Mouse (Mus musculus) midbrain, postnatal 0 days (tissue): ENCODE measurements around the gene Sh2d5. TPM values are rescaled to one million over a fixed set of nuclear protein-coding genes. Genes with fewer than 3 reads are reported as not detected.

ENCODE experiments used
- ATAC-seq: fragments of 200-750 bp; cut with Nextera tagmentation; 2 replicates; pipeline ENCODE4 v1.8.0; 2017; ENCODE audit warnings: moderate number of reproducible peaks, mild to moderate bottlenecking, moderate TSS enrichment, moderate library complexity; ENCODE audit not compliant: low FRiP score
- DNase-seq: peaks from one replicate; pipeline ENCODE4 v3.0.0-alpha.2; 2015; ENCODE audit warnings: low spot score
- H3K27ac ChIP-seq: fragments of 300-500 bp; sonication (generic); 2 replicates; pipeline ENCODE4 v1.5.1; 2014; ENCODE audit warnings: low read depth, mild to moderate bottlenecking, low read length, mixed read lengths
- H3K27me3 ChIP-seq: fragments of 300-500 bp; sonication (generic); 2 replicates; pipeline ENCODE4 v1.6.1; 2014; ENCODE audit warnings: low read length, control low read depth, mixed read lengths; ENCODE audit not compliant: insufficient read depth
- H3K36me3 ChIP-seq: fragments of 300-500 bp; sonication (generic); 2 replicates; pipeline ENCODE4 v1.6.1; 2014; ENCODE audit warnings: low read length, control low read depth, mixed read lengths; ENCODE audit not compliant: insufficient read depth
- H3K4me1 ChIP-seq: fragments of 300-500 bp; sonication (generic); 2 replicates; pipeline ENCODE4 v1.6.1; 2014; ENCODE audit warnings: mild to moderate bottlenecking, control low read depth, antibody characterized with exemption, low read length, mixed read lengths; ENCODE audit not compliant: insufficient read depth
- H3K4me2 ChIP-seq: fragments of 300-500 bp; sonication (generic); 2 replicates; pipeline ENCODE4 v1.6.1; 2014; ENCODE audit warnings: low read depth, mild to moderate bottlenecking, low read length, mixed read lengths; ENCODE audit not compliant: poor library complexity, severe bottlenecking
- H3K4me3 ChIP-seq: fragments of 300-500 bp; sonication (generic); 2 replicates; pipeline ENCODE4 v1.5.1; 2014; ENCODE audit warnings: low read depth, mild to moderate bottlenecking, low read length, moderate library complexity
- H3K9ac ChIP-seq: fragments of 300-500 bp; sonication (generic); replicated peaks from 2 replicates; pipeline ENCODE4 v1.6.1; 2014; ENCODE audit warnings: mild to moderate bottlenecking, low read length, moderate library complexity, mixed read lengths; ENCODE audit not compliant: poor library complexity, severe bottlenecking
- H3K9me3 ChIP-seq: fragments of 300-500 bp; sonication (generic); 2 replicates; pipeline ENCODE4 v1.6.1; 2016; ENCODE audit warnings: low read length, control low read depth
- CTCF ChIP-seq: IDR thresholded peaks from 2 replicates; pipeline ENCODE4 v1.5.1; 2016; ENCODE audit warnings: antibody characterized with exemption, mild to moderate bottlenecking
- WGBS: fragments of 180-500 bp; shearing (Covaris S2); extraction: QIAGEN DNeasy Blood & Tissue Kit; methylation state at CpG from one replicate; pipeline ENCODE4 v1.1.7; 2014; 5-methylcytosine and 5-hydroxymethylcytosine counted together
- polyA plus RNA-seq: library from polyadenylated mRNA; unstranded; fragments of >200 nt; fragmentation: Nextera tagmentation; extraction: Ambion mirVana; gene quantifications from 2 replicates; pipeline ENCODE4 v1.2.1, GENCODE M21; 2015
- total RNA-seq: library from RNA; depleted of rRNA; stranded (reverse); fragments of >200 nt; gene quantifications from 2 replicates; pipeline ENCODE4 v1.2.3, GENCODE M21; 2014

Sh2d5 gene
- total and polyA plus RNA-seq, 2 experiments from 2014 or later, result 19.2 to 29.8 TPM

DNA sequence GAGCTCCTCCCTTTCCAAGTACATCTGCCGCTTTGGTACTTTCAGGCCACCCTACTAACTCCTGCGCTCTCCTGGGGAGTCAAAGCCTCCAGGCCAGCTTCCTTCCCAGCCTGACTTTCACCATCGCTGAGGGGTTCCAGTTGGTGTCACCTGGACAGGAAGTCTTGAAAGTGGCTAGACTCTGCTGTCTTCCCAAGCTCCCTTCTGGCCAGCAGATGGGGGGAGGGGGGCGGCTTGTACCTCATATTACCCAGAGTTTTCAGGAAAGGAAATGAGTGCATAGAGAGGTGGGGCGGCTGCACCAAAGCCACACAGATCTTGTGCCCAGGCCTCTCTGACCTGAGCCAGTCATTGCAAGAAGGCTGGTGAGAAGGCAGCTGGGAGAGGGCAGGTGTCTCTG, 2.0 kb downstream of the Sh2d5 start:
- Histone ChIP-seq H3K27ac (no peak overlapping the region), H3K36me3 (0 out of 2 replicates have a peak, but pooled peaks cover 7% of the 10 kb centered on the region), H3K4me3 (peak overlapping the region; percentile 61), H3K27me3 (no peaks in the 10 kb centered on the region), H3K9ac (0 out of 2 replicates have a peak overlapping the region, but pooled peaks have one; percentile 70), H3K4me1 (peaks cover 15% of the 10 kb centered on the region), H3K9me3 (no peaks in the 10 kb centered on the region), H3K4me2 (peak overlapping the region; percentile 81)
- DNase-seq, result no peak
- no peak for ATAC-seq
- WGBS, result 23% methylated on average over 5 of the region's 5 CpGs
- no peak for TF ChIP-seq CTCF

DNA sequence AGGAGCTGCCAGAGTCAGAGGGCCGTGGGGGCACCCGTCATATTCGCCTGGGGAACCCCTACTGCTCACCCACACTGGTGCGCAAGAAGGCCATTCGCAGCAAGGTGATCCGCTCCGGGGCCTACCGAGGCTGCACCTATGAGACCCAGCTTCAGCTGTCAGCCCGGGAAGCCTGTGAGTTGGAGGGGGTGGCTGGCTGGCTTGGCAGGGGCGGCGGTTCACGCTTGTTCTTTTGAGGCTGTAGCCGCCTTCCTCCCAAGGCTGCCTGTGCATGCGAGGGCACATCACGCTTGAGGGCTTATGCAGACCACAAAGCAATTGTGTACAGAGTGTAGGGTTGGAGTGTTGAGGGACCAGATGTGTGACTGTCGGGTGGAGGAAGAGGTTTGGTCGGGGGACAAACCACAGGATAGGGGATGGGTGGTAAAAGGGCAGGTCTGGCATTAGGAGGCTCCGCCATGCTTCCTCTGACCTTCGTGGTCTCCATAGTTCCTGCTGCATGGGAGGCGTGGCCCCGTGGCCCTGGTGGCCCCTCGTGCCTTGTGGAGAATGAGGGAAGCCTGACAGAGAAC, 7.0 kb downstream of the Sh2d5 start:
- no peak for ATAC-seq
- Histone ChIP-seq H3K4me2 (no peak overlapping the region), H3K4me1 (peaks cover 7% of the 10 kb centered on the region; the same call in 1 of the 2 replicates), H3K27ac (no peak overlapping the region), H3K36me3 (peaks cover 16% of the 10 kb centered on the region), H3K4me3 (no peak overlapping the region), H3K27me3 (no peaks in the 10 kb centered on the region), H3K9me3 (no peaks in the 10 kb centered on the region), H3K9ac (no peak overlapping the region)
- TF ChIP-seq CTCF, result no peak
- DNase-seq, result no peak
- WGBS, result 86% methylated on average over 22 of the region's 22 CpGs

DNA sequence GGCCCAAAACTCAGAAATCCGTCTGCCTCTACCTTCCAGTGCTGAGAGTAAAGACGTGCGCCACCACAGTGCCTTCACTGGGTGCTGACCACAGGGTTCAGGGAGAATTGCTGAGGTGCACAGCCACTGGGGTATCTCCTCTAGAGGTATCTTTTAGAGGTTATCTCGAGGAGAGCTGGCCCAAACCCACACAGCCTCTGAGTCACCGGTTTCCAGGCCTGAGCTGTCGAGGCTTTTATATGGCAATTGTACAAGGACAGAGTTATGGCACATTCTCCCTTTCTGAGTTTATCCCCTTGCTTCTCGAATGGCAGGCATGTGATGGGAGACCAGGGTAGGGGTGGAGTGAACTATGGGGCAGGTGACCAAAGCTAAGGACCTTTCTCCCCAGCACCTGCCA, 8.5 kb downstream of the Sh2d5 start:
- 83% methylated on average over 7 of the region's 7 CpGs for WGBS
- no peaks in the 10 kb centered on the region for H3K9me3 ChIP-seq
- no peak overlapping the region for H3K9ac ChIP-seq

DNA sequence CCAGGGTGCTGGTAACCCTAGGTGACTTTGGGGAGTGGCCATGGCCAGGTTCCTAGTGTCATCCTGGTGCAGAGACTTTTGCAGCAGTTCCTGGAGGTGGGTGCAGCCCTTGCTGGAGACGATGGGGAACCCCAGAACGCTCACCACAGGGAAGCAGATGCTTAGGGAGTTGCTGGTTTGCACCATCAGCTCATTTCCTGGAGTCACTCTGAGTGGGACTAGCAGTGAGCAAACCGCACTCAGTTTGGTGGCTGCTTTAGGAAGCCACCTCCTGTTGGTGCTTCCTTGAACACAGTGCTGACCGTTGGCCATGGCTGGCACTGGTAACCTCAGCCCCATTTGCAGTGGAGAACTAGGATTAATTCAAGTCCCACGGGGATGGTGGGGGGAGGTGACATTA, 9.3 kb downstream of the Sh2d5 start:
- 88% methylated on average over 5 of the region's 5 CpGs for WGBS
- no peak overlapping the region for H3K4me3 ChIP-seq
- no peak for TF ChIP-seq CTCF
- H3K9me3 ChIP-seq, result no peaks in the 10 kb centered on the region
- H3K4me1 ChIP-seq, result no peaks in the 10 kb centered on the region
- H3K36me3 ChIP-seq, result peaks cover 16% of the 10 kb centered on the region
- 0 out of 2 replicates have a peak, but pooled peaks cover 3% of the 10 kb centered on the region for H3K27me3 ChIP-seq
- H3K4me2 ChIP-seq, result no peak overlapping the region
- ATAC-seq (no peak), DNase-seq (no peak)
- no peak overlapping the region for H3K9ac ChIP-seq
- no peak overlapping the region for H3K27ac ChIP-seq

More for the DNA sequence above, 8.5 kb downstream of the Sh2d5 start:
- 0 out of 2 replicates have a peak, but pooled peaks cover 1% of the 10 kb centered on the region for H3K27me3 ChIP-seq
- H3K36me3 ChIP-seq, result peaks cover 16% of the 10 kb centered on the region
- no peaks in the 10 kb centered on the region for H3K4me1 ChIP-seq
- ATAC-seq (no peak), DNase-seq (no peak)
- no peak overlapping the region for H3K4me3 ChIP-seq
- no peak overlapping the region for H3K27ac ChIP-seq
- no peak for TF ChIP-seq CTCF
- no peak overlapping the region for H3K4me2 ChIP-seq

DNA sequence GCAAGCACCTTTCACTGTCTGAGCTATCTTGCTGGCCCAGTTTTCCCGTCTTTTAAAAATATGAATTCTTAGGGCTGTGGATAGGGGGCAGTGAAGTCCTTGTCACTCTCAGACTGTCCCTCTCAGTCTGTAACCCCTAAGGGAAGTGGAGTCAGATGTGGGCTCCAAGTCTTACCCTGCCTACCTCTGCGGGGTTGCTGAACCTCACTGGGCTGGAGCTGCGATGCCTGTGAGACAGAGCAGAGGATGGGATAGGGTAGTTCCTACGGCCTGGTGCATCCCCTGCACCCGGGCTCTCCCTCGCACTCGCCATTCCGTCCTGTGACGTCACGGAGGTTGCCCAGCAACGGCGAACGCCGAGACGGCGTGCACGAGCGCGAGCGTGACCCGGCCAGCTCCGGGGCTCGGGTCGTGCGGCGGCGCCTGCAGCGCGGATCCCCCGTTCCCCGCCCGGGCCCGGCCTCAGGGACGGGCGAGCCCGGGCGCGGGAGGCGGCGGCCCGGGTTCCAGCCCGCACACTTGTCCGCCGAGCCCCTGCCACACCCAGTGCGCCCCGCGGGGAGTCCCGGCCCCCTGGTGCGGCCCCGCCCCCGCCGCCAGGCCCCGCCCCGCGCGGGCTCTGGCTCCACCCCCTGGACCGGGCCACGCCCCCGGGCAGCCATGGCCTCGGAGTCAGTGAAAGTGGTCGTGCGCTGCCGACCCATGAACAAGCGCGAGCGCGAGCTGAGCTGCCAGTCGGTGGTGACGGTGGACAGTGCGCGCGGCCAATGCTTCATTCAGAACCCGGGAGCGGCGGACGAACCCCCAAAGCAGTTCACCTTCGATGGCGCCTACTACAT, 11.9 kb downstream of the Sh2d5 start:
- H3K9me3 ChIP-seq, result no peaks in the 10 kb centered on the region
- H3K27me3 ChIP-seq, result 0 out of 2 replicates have a peak, but pooled peaks cover 3% of the 10 kb centered on the region
- TF ChIP-seq CTCF, result peak; percentile 69
- H3K9ac ChIP-seq, result peak overlapping the region; percentile 69
- ATAC-seq, result peak; percentile 88
- H3K4me1 ChIP-seq, result no peaks in the 10 kb centered on the region
- WGBS, result under 1% methylated on average over 64 of the region's 78 CpGs
- H3K27ac ChIP-seq, result peak overlapping the region; percentile 65; the same call in 1 of the 2 replicates
- H3K36me3 ChIP-seq, result peaks cover 9% of the 10 kb centered on the region
- DNase-seq, result peak; percentile 85
- peak overlapping the region; percentile 81 for H3K4me2 ChIP-seq
- peak overlapping the region; percentile 73 for H3K4me3 ChIP-seq

DNA sequence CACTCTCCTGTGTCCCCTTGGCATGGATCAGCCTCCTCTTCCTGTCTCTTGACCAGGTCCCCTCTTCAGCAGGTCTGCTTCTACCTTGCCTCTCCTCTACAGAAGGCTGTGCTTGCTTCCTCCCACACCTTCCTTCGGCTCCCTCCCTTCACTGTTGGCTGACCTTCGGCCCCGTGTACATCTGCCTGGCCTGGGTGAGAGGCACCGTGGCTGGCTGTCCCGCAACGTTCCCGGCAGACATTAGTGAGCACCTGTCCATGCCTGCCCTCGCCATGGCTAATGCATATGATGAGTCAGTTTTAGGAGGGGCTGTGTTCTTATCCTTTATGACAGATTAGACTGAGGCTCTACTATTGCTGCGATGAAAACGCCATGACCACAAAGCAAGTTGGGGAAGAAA, 17.7 kb downstream of the Sh2d5 start:
- Histone ChIP-seq H3K27ac (no peak overlapping the region), H3K4me1 (no peaks in the 10 kb centered on the region), H3K36me3 (no peaks in the 10 kb centered on the region), H3K4me3 (no peak overlapping the region), H3K9me3 (no peaks in the 10 kb centered on the region), H3K27me3 (0 out of 2 replicates have a peak, but pooled peaks cover 3% of the 10 kb centered on the region), H3K9ac (no peak overlapping the region), H3K4me2 (no peak overlapping the region)
- no peak for DNase-seq
- WGBS, result 88% methylated on average over 10 of the region's 10 CpGs
- TF ChIP-seq CTCF, result no peak
- ATAC-seq, result no peak
